Mouse (Mus musculus): ENCODE results near the gene B3galnt2.
A peak's percentile ranks its signal among the peaks of the same experiment; 100 is the strongest.
"Not testable (repeated sequence)": the region's sequence is repeated elsewhere in the genome, so short reads cannot be mapped to it uniquely, and the experiment has no call there.

B3galnt2 gene

GRCm38 (mm10) chr13:13953874-13954832 is at the start of gene B3galnt2:
B3galnt2 (plus strand) TSS chr13:13954469.
- peak; percentile 95 for DNase-seq

DNA sequence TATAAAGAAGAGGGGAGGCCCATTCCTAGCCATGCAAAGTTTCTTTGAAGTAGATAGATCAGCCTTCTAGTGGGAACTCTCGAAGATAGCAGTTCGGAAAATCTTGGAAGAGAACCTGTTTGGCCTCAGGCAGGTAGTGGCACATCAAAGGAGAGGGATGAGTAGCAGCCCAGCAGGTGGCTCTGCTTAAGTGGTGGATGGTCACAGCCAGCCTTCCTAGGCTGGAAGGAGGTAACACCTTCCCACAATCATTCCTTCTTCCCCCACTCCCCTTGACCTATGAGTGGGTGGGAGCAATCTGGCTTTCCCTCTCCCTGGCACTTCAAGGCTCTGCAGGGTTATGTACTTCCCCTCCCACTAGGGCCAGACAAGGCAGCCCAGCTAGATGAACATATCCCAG is 42.9 kb upstream of the B3galnt2 start:
- no peak for DNase-seq

GRCm38 (mm10) chr13:13919396-13919795 is 34.9 kb upstream of the B3galnt2 start:
- DNase-seq, result no peak

GRCm38 (mm10) chr13:13922526-13922925 is 31.7 kb upstream of the B3galnt2 start:
- no peak for DNase-seq

DNA sequence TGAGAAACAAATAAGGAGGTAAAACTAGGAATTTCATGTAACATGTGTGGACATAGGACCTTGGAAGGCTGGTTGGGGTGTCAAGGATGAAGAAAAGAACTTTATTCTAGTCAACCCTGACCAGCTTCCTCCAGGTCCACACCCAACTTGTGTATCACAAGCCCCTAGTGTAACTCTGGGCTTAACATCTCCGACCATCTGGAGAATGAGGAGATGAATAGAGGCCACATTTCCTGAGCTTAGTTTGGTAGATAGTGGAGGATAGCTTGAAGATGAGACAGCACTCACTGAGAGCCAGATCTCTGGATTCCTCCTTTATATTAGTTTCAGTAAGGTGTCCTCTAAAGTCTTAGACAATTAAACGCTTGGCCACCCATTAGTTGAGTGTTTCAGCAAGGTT is 24.3 kb upstream of the B3galnt2 start:
- no peak for DNase-seq

DNA sequence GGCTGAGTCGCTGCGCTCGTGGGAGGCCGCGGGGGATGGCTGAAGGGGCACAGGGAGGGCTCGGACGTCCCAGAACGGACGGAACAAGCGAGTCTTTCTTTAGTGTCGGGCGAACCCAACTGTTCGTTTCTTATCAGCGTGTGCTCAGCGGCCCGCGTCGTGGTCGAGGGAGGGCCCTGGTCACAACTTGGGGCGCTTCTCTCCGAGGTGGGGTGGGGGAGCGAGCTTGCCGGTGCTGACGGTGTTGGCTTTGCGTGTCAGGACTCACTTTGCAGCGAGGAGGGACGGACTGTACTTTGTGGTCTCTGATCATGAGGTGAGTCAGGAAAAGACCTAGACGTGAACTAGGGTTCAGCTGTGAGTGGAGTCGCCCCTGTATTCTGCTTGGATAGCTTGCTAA is 662 bp downstream of the B3galnt2 start:
- DNase-seq, result no peak

- no peak for DNase-seq
Measured at GRCm38 (mm10) chr13:13956686-13957085, 2.4 kb downstream of the B3galnt2 start.

DNA sequence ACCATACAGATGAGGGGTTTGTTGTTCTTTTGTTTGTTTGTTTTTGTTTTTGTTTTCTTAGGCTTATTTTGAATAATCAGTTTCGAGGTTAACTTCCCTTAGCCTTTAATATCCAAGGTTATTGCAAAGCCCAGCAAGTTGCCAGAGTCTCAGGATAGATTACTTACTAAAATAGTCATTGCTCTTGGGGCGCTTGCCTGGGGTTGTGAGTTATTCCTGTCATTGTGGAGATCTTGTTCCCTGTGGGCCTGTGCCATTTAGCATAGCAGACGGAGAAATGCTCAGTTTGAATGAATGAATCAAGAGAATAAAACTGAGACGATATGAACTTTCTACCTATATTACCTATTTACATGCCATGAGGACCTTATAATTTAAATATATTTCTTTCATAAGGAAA is 5.9 kb downstream of the B3galnt2 start:
- no peak for DNase-seq

- no peak for DNase-seq
Measured at GRCm38 (mm10) chr13:13961046-13961445, 6.8 kb downstream of the B3galnt2 start.

GRCm38 (mm10) chr13:13965388-13965964 is 11.2 kb downstream of the B3galnt2 start:
- no peak for DNase-seq

- no peak for DNase-seq
Measured at GRCm38 (mm10) chr13:13966172-13966571, 11.9 kb downstream of the B3galnt2 start.

DNA sequence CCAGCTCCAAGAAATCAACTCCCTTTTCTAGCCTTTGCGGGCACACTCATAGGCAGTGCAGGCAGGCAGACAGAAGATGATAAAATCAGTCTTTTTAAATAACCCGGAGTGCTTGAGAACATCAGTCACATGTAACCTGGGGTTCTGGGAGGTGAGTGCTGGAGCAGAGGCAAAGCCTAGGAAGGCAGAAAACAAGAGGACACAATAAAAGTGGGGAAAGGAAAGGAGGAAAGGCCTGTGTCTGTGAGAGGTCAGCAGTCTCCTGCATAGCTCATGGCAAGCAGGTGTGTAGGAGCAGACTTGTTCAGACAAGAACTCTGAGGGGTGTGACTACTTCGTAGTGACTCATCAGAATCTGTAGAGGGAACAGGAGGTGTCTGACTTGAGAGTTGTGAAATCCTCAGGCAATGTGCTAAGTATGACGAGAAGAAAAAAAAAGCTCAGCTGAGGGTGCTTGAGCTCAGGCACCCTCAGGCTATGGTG is 14.4 kb downstream of the B3galnt2 start:
- no peak for DNase-seq

GRCm38 (mm10) chr13:13969796-13970195 is 15.5 kb downstream of the B3galnt2 start:
- DNase-seq, result no peak

DNA sequence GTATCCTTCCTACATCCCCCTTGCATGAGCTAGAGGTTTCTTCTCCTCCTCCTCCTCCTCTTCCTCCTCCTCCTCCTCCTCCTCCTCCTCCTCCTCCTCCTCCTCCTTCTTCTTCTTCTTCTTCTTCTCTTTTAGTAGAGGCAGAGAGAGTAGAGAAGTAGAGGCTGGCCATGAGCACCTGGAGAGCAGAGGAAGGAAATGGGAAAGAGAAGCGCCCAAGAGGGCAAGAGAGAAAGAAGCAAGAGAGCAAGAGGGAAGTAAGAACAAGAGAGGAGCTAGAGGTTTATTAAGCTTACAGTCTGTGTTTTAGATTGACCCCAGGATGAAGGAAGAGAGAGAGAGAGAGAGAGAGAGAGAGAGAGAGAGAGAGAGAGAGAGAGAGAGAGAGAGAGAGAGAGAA is 27.6 kb downstream of the B3galnt2 start:
- not testable (repeated sequence) for DNase-seq

- no peak for DNase-seq
Measured at GRCm38 (mm10) chr13:13983523-13983922, 29.3 kb downstream of the B3galnt2 start.

GRCm38 (mm10) chr13:13989135-13989534 is 34.9 kb downstream of the B3galnt2 start:
- no peak for DNase-seq

DNA sequence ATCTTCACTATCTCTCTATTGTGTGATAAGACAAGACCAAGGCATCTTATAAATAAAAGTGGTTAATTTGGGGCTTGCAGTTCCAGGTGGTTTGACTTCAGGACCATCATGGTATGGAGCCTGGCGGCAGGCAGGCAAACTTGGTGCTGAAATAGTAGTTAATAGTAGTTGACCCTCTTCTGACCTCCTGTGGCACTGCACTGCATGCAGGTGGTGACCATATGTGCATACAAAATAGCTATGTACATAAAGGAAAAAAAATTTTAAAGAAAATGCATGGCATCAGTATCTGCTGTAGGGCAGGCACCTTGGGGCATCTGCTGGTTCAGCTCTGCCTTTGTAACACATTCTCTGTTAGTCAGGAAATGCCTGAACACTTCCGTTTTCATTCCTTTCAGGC is 36.1 kb downstream of the B3galnt2 start:
- no peak for DNase-seq

GRCm38 (mm10) chr13:13993041-13993440 is 38.8 kb downstream of the B3galnt2 start:
- DNase-seq, result no peak

DNA sequence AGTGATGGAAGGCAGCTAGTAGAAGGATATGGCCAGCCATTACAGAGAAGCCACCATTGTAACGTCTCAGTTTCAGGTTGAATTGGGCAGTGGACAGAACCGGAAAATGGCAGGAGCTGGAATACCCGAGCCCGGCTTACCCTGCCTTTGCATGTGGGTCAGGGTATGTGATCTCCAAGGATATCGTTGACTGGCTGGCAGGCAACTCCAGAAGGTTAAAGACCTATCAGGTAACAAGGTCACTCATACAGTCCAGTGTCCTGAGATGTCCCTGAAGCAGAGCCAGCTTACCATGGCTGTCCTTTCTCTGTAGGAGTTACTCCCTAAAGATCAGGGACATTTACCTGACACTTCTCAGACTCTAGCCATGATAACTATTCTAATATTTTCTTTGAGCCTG is 40.8 kb downstream of the B3galnt2 start:
- no peak for DNase-seq

DNA sequence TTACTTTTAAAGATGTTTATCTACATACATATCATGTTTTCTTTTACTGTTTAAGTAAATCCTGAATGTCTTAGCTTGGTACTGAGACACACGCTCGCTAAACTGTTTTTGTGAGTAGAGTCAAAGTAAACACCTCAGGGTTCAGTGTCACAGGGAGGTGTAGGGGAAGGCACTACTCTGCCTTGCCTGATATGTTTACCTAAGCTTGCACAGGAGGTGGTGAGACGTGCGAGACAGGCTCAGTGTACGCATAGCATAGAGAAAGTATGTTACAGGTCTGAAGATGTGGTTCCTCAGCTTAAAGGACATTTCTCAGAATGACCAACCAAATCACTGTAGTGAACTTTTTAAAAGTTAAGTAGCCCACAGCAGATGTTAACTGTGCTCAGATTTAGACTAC is 43.2 kb downstream of the B3galnt2 start:
- DNase-seq, result no peak

- no peak for DNase-seq
Measured at GRCm38 (mm10) chr13:14002706-14003105, 48.4 kb downstream of the B3galnt2 start.

- DNase-seq, result no peak
Measured at GRCm38 (mm10) chr13:14004086-14004485, 49.8 kb downstream of the B3galnt2 start.

- DNase-seq, result no peak
Measured at GRCm38 (mm10) chr13:14004999-14005398, 50.7 kb downstream of the B3galnt2 start.

- no peak for DNase-seq
Measured at GRCm38 (mm10) chr13:14006056-14006455, 51.8 kb downstream of the B3galnt2 start.
